Mouse (Mus musculus) retina, embryonic 14.5 days (tissue): Measurements from ENCODE around the gene Card10.

ENCODE experiments used
- DNase-seq: peaks from one replicate; pipeline ENCODE4 v3.0.0-alpha.2; 2015; ENCODE audit warnings: low spot score

Card10 gene

DNA sequence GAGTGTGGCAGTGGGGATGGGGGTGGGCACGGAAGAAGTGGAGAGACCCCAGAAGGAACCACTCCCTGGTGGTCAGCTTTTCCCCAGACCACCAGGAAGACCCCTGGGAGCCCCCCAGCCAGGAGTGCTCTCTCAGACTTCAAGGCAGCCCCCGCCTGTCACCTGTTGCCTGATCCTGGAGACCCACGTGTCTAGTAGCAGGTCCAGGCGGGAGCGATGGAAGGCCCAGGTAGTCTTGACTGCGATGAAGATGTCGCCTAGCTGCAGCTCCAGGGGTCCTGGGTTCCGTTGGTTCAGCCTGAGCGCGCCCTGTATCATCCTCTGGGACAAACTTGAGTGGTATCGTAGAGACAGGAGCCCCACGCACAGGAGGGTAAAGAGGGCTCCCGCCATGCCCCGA, 30.0 kb downstream of the Card10 start:
- no peak for DNase-seq

DNA sequence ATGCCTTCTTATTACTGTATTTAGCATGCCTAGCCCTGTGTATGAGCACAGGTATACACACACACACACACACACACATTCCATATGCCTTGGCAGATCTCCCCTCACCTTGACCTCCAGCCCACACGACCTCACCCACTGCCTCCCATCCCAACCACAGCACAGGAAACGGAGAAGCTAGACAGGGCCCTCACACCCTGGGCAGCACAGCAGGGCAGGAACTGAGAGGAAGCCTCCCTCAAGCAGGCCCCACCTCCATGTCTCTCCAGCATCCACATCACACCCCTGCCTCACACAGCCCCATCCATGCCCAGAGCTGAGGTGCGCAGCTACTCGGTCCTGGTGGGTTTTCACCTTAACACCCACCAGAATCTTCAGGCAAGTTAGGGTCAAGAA, 30.5 kb downstream of the Card10 start:
- DNase-seq, result no peak

DNA sequence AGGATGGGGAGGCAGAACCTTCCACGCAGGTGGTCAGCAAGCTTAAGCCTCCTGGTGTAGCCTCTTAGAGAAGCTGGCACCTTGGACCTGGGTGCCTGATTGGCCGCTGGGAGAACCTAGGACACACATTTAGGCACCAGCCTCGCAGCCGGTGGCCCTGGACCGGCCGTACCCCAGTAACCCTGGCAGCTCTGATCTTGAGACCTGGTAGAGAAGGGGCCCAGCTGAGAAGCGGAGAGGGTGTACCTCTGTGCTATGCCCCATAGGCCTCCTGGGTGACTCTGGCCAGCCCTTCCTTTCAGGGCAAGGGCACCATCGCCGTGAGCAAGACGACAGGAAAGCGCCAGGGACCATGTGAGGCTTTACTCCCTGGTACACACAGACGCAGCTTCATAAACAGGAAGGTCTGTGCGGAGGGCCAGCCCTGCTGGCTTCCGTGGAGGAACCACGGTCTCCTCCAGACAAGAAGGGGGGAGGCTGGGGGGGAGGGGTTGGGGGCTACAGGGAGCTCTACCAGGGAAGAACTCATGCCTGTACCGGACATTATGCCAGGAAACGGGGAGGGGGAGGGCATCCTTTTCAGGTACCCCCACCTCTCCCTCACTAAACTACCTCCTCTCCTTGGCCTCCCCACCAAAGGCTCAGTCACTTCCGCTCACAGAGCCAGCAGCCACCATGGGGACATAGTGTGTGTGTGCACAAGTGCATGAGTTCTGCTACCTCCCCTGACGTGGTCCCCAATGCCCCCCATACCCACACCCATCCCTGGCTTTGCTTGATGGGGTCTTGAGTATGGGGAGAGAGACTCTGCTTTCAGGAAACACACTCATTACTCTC, 31.1 kb downstream of the Card10 start:
- no peak for DNase-seq

DNA sequence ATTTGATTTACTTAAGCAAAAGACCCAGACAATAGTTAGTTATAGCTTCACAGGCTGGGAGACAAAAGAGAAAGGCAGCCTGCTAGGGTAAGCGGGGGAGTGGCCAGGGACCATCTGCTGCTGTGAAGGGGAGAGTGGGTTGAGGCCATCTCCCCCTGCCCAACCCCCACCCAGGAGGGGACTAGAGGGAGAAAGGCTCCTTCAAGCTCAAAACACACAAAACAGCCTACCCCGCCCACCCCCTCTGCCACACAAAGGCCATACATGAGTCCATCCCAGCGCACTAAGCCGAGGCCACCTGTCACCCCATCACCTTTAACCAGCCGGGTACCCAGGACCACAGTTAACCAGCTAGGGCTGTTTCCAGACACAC, 31.9 kb downstream of the Card10 start:
- DNase-seq, result peak; percentile 81

DNA sequence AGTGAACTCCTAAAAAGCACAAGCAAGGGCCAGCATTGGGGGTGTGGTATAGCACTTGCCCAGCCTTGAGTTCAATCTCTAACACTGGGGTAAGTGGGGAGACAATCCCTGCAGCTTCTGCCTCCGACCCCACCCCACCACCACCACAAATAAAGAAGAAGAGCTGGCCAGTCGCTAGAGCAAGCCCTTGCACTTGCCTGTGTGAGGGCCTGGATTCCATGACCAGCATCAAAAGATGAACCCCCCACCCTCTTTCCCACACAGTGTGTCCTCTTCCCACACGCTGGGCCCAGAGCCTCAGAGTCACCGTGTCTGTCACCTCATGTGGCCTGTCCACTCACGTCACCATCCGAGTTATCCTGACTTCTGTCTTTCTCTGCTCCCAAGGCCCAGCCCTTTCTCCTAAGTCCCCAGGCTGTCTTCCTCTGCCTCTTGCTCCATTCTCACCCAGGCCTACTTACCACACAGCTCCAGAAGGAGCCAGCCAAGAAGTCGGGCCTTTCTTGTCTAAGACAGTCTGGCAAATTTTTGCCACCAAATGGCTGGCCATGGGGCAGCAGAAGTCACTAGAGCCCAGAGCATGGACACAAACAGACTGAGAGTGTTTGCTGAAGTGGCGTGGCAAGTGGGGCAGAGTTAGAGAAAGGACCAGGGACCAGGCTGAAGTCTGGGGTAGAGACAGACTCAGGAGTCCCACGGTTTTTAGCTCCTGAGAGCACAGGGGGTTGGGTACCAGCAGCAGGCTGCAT, 32.4 kb downstream of the Card10 start:
- no peak for DNase-seq

DNA sequence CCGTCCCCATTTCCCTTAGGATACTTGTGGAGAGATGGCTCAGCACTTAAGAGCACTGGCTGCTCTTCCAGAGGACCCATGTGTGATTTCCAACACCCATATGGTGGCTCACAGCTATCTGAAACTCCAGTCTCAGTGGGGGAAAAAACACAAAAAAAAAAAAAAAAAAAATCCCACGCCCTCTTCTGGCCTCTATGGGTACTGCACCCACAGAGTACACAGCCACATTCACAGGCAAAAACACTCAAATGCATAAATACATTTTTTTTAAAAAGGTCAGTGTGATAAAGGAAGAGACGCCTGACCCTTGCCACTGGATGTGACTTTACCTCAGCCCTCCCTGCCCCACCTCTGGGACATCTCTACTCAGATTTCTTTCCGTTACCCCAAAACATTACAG, 33.8 kb downstream of the Card10 start:
- DNase-seq, result no peak

DNA sequence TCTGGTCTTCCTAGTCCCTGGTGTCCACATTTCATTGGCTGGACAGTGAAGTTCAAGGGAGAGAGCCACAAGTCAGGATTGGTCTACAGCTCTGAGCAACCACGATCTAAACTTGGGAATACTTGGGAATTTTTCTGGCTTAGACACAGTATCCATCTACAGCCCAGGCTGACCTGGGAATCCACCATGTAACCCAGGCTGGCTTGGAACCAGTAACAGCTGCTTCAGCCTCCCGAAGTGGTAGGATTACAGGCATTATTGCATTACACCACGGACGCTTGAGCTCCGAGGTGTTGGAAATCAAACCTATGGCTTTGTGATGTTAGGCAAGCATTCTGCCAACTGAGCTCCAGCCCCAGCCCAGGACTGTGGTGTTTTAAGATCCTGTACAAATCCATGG, 39.1 kb downstream of the Card10 start:
- DNase-seq, result no peak

DNA sequence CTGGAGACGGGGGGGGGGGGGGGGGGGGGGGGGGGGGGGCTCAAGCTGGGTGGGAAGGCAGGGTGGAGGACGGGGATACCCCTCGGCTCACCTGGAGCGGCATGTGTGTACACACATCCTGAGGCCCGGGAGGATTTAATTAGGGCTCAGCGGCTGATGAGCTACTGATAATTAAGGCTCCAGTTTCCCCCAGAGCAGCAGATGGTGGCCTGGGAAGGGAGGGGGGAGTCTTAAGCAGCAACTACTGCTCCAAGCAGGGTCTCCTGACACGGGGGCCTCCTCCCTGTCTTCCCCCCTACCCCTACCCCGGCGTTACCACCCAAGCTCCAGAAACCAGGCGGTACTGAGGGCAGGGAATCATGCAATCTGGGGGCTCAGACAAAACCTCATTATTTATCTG, 39.6 kb downstream of the Card10 start:
- peak; percentile 63 for DNase-seq

DNA sequence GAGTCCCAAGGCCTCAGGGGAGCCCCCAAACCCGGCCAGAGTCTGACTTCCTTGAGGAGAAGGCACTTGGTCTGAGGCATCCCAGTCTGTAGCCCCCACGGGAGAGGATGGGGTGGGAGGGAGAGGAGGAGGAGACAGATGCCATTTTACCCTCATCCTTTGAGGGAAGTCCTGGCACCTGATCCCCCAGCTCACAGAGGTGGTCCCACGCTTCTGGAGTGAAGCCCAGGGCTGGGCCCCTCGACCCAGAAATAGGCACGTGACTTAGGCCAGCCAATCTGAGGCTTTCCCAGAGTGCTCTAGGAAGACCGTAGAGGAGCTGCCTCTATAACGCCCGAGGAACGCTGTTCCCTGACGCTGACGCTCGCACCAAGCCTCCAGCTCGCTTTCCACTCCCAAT, 41.7 kb downstream of the Card10 start:
- no peak for DNase-seq

DNA sequence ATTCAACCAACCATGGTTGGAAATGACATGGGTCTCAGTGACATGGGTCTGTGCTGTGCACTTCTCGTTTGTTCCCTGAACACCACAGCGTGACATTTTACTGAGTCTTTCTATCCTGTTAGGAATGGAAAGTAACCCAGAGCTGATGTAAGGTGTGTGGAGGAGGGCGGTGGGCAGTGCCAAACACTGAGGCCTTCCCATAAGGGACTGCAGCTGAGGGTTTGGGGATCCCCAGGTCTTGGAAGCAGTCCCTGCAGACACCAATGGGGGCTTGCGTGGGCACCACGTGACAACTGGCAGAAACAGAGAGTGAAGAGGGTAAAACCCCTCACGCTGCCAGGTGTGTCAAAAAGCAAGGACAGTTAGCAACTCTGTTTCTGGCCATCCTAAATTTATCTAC, 44.7 kb downstream of the Card10 start:
- no peak for DNase-seq

DNA sequence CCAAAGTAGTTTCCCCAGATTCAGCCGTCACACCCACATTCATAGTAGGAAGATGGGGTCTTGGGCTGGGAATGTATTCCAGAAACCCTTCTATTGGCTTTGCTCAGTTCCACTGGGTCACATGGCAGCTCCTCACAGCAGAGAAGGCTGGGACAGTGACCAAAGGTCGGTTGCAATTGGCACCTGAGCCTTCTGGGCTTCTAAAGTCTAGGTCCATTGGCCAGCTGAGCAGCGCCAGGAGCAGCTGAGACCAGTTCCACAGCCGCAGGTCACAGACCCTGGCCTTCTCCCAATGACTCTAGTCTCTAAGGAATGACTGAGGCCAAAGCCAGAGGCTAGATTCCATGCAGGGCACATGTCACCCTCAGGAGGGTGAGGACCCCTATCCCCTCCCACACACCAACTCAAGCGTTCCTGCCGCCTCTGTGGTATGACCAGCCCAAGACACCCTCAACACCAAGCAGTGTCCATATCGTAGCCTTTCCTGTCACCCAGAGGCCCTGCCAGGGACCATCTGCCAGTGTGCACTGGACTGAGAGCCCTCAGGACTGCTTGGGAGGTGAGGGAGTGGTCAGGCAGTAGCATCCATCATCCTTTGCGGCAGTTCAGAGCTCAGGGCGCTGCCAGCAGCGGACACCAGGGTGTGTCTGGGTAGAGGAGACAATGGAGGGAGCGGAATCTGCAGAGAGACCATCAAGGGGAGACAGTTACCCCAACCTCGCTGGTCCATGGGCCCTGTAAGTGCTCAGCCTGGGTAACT, 46.7 kb downstream of the Card10 start:
- DNase-seq, result no peak

DNA sequence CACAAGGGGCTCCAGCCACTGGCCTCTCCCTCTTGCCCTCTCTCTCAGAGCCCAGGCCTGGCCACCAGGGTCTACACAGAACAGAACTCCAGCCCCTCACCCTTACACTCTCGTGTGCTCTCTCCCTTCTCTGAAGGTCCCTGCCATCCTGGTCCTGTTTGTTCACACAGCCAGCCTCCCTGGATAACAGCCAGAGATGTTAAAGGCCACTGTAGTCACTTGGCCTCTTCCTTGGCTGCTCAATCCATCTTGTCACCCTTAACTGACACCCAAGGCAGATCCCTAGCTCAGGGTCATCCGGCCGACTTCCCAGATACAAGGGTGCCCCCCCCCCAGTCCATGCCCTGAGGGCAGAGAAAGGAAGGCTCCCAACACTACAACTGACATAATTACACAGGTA, 47.6 kb downstream of the Card10 start:
- no peak for DNase-seq

DNA sequence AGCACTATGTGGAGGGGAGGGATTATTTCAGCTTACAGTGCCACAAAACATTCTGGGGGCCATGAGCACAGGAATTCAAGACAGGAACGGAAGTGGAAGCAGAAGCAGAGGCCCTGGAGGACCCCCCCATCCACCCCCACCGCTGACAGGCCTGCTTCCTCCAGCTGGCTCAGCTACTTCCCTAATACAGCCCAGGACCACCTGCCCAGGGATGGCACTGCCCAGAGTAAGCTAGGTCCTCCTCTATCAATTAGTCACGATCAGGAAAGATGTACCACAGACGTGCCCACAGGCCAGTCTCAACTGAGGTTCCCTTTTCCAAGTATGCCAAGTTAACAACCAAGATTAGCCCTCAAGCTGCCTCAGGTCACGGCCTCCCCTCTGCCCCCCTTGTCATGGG, 48.7 kb downstream of the Card10 start:
- no peak for DNase-seq

DNA sequence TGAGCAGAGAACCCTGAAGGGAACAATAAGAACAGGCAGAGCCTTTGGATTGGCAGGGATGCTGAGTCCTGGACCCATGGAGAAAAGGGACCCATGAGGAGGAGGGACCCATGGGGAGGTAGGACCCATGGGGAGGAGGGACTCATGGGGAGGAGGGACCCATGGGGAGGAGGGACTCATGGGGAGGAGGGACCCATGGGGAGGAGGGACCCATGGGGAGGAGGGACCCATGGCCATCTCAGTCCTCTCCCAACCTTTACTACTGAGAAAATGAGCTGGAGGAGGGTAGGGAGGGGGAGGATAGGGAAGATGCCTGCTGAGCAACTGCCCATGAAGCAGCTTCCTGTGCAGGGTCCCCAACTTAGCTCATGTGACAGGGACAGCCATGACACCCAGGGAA, 49.9 kb downstream of the Card10 start:
- DNase-seq, result no peak

DNA sequence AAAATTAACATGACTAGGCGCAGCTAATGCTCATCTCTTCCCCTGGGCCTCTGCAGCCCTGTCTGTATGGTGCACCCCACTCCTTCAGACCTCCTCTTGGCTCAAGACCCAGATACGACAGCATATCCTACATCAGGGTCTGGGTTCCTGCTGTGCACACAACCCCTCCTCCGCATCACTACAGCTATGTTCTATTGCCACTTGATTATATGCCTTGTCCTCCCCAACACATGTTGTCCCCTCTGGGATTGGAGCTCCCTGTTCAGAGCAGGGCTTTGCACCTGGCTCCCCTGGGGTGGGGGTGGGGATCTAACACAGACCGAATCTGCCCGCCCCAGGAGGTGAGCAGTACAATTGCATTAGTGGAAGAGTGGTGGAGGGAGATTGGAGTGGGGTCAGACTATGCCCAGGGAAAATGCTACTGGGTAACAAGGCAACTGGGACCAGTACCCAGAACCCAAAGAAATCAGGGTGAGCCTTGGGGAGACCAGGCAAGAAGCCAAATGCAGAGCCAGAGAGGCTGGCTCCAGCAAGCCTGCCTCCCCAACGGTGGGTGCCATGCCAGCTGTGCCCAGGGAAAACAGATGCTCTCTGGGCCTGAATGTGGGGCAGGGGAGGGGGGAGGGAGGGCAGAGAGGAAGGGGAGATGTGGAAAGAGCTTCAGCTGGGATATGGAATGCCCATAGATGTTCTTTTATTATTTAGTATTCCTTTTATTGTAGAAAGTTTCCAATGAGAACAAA, 52.1 kb downstream of the Card10 start:
- no peak for DNase-seq

DNA sequence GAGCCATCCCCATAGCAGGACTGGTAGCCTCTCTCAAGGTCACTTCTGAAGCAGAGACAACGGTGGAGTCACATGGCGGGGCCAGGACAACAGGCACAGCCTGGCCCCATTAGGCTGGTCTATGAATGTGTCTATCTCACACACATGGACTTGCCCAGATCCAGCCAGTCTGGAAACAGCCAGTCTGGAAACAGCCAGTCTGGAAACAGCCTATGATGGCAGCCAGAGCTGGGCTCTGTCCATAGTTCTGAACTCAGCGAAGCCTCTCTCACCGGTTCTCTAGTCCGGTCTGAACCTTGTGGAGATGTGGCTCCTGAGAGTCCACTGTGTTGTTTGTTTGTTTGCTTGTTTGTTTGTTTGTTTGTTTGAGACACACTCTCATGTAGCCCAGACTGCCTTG, 53.0 kb downstream of the Card10 start:
- DNase-seq, result no peak

DNA sequence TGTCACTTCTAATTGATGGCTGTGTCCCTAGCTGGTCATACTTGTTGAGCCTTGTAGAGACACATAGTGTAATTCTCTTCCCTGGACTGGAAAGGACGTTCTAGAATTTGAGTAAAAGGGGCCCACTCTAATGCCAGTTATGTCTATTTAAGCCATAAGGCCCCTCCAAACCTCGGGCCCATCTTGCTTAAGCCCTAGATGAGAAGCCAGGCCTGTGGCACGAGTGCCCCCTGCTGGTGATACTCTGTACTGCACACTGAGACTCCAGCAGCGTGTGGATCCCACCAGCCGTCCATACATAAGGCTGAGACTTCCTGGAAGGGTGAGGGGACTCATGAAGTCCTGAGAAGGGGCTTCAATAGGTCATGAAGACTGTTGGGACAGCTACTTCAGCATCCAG, 58.6 kb downstream of the Card10 start:
- peak; percentile 92 for DNase-seq

DNA sequence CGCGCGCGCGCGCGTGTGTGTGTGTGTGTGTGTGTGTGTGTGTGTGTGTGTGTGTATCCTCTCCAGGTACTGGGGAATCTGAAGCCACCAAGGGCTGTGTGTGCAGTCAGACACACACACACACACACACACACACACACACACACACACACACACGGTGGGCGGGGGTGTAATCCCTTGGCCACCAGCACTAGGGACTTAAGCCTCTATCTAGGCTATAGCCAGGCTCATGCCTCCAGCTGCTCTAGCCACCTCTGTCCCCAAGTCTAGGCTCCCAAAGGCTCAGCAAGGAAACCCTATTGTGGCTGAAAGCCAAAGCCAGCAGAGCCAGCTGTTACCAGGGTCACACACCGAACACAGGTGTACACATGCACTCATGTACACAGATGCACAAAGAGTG, 60.0 kb downstream of the Card10 start:
- no peak for DNase-seq

DNA sequence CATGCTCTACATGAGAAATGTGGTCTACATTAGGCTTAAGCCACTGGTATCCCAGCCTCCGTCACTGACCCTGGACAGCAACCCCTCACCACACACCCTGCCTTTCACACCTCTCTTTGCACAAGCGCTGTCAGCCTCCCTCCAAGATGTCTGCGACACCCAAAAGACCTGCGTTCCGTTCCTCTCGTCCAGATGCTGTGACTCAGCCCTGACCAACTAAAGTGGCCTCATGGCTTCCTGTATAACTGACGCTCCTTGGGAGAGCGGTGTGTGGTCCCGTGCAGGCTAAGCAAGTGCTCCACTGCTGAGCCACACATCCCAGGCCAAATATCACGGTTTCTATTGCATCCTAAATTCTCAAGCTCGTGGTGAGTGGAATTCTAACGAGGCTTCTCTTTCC, 62.2 kb downstream of the Card10 start:
- no peak for DNase-seq

DNA sequence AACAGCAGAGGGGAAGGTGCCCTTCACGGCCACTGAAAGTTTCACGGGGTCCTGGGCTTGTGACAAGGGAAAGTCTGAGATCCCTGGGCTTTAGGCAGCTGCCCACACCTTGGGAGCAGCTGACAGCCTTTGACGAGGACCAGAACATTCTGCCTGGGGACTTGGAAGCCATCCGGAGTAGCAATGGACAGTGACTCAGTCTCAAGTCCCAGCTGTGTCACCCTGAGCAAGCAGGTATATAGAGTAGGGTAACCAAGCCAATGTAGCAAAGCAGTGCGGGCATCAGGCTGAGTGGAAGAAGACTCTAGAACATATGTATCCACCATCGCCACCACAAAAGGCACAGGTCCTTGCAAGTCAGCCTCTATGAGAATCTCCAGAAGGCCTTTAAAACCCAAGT, 65.7 kb downstream of the Card10 start:
- no peak for DNase-seq

DNA sequence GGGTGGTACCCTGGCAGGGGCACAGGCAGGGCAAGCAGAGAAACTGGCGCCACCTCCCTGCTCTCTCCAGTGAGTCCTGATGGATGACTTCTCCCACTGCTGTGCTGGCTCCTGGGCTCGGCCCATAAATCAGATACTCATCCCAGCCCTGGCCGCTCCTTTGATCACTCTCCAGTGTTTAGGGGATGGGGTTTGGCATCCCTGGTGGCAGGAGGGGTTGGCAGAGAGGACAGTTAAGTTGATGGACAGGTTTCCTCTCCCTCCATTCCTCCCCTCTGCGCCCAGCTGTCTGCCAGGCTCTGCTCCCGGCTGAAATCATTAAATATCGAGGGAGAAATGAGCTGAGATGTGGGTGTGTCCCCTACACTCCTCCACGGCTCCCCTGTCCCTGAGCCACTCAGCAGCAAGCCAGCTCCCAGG, 66.2 kb downstream of the Card10 start:
- DNase-seq, result no peak

DNA sequence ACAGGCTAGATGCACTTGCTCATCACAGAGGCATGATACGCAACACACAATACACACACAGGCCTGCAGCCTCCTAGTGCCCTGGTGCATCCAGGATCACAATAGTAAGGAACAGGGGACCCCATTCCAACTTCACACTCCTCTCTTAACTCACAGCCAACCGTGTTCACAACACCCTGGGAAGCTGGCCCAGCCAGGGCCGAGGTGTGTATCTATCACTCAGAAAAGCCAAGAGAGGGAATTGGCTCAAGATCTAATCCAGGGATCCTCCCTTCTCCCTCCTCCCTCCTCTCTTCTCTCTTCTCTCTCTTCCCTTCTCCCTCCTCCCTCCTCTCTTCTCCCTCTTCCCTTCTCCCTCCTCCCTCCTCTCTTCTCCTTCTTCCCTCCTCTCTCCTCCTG, 66.7 kb downstream of the Card10 start:
- DNase-seq, result no peak
